Mouse (Mus musculus): ENCODE measurements around the gene Gm20388.

GRCm38 (mm10) chr8:120627298-120627697 is 716.7 kb downstream of the Gm20388 start:
- no peak for TF ChIP-seq GATA2 (IDR thresholded peaks at IDR 0.05; ENCODE audit: borderline replicate concordance, low read depth, low read length)
- no peak for TF ChIP-seq CTCF (IDR thresholded peaks at IDR 0.05; ENCODE audit: low read depth, low read length)

All from G1E (cell line).